Comparison of ENCODE assay signal across 8 mouse cellular contexts in the genomic region with DNA sequence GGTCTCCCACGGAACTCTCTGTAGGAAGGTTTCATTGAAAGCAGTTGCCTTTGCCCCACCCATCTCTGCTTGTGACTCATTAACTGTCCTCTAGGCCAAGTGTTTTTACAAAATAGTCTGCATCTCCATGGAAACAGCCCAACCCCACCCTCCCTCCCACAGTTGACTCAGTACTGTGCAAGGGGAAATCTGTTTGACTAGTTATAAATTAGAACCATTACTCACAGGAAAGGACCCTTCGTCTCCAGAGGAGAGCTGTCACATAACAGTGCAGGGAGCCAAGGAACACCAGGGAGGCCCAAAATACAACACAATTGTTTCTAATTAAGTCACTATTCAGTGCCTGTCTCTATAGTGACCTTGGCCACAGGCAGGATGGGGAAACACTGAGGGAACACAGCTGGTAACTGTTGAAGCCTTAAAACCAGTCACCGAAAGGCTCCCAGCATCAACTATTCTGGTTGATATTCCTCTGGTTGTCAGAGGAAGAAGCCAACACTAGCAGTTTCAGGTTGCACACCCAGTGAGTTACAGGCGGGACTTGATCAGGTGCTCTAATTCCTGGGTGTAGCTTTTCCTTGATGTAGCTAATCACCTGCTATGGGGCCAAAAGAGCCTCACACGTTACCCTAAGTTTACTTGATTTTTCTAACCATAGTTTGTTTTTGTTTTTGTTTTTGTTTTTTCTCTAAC. TPM values are rescaled to one million over a fixed set of nuclear protein-coding genes. Genes with fewer than 3 reads are reported as not detected.
DNase-seq lines count a peak whose midpoint lies in the region; ATAC-seq and TF ChIP-seq lines count a peak whose summit lies in the region.

No protein-coding gene starts in this region.

- H3K9me3 ChIP-seq in hindbrain, embryonic 14.5 days (ENCODE audit: control insufficient read depth, low read length) = no peaks in the 10 kb centered on the region
- H3K9me3 ChIP-seq in lung, postnatal 0 days (ENCODE audit: low read length) = no peaks in the 10 kb centered on the region

- TF ChIP-seq EP300 in lung, postnatal 0 days (IDR thresholded peaks at IDR 0.05) = peak; percentile 86

- H3K27ac ChIP-seq in hindbrain, embryonic 14.5 days = no peak overlapping the region
- peak overlapping the region; percentile 63 for H3K27ac ChIP-seq in lung, postnatal 0 days (ENCODE audit: low read length)

- H3K4me1 ChIP-seq in hindbrain, embryonic 14.5 days (replicated peaks; ENCODE audit: control insufficient read depth, insufficient read depth, low read length) = no peaks in the 10 kb centered on the region
- peaks cover 6% of the 10 kb centered on the region; the same call in 1 of the 2 replicates for H3K4me1 ChIP-seq in lung, postnatal 0 days (ENCODE audit: insufficient read depth, low read depth, low read length)

- H3K4me2 ChIP-seq in hindbrain, embryonic 14.5 days (replicated peaks) = no peak overlapping the region
- no peak overlapping the region for H3K4me2 ChIP-seq in lung, postnatal 0 days (replicated peaks; ENCODE audit: low read depth, low read length)

- 32% methylated on average over 5 of the region's 5 CpGs for WGBS in hindbrain, embryonic 14.5 days
- WGBS in lung, postnatal 0 days = 22% methylated on average over 5 of the region's 5 CpGs

- no peaks in the 10 kb centered on the region for H3K27me3 ChIP-seq in hindbrain, embryonic 14.5 days (ENCODE audit: control insufficient read depth, insufficient read depth, low read length)
- no peaks in the 10 kb centered on the region for H3K27me3 ChIP-seq in lung, postnatal 0 days (replicated peaks; ENCODE audit: insufficient read depth, low read length)

- H3K9ac ChIP-seq in hindbrain, embryonic 14.5 days = no peak overlapping the region
- H3K9ac ChIP-seq in lung, postnatal 0 days (replicated peaks; ENCODE audit: low read depth) = no peak overlapping the region

- no peaks in the 10 kb centered on the region for H3K36me3 ChIP-seq in hindbrain, embryonic 14.5 days (replicated peaks; ENCODE audit: control insufficient read depth, insufficient read depth)
- no peaks in the 10 kb centered on the region for H3K36me3 ChIP-seq in lung, postnatal 0 days (ENCODE audit: insufficient read depth, low read length)

- no peak overlapping the region for H3K4me3 ChIP-seq in hindbrain, embryonic 14.5 days (replicated peaks; ENCODE audit: low read length)
- no peak overlapping the region for H3K4me3 ChIP-seq in lung, postnatal 0 days (ENCODE audit: low read depth, low read length)

- DNase-seq in adrenal gland, postnatal 14 days = peak; percentile 75
- peak; percentile 31 to 43 for DNase-seq in frontal cortex, adult 2 months (ENCODE audit: extremely low spot score in 1 of 2, low spot score in 1 of 2)
- DNase-seq in hindbrain, embryonic 14.5 days (ENCODE audit: low spot score) = no peak
- DNase-seq in layer of hippocampus, postnatal 10 days (ENCODE audit: low spot score in 2 of 2) = peak; percentile 10 to 15
- peak; percentile 98 for DNase-seq in lung, postnatal 0 days (ENCODE audit: low spot score)
- DNase-seq in right cerebral cortex, postnatal 25 days = peak; percentile 15

- peak; percentile 84 for ATAC-seq in CD4-positive, CD25-positive, alpha-beta regulatory T cell, adult 4 months
- ATAC-seq in hindbrain, embryonic 14.5 days (ENCODE audit: low FRiP score) = peak; percentile 89
- ATAC-seq in lung, postnatal 0 days = peak; percentile 97
- ATAC-seq in cerebellum, adult (ENCODE audit: insufficient number of reproducible peaks, low FRiP score, low TSS enrichment) = no peak

- no peak for TF ChIP-seq CTCF in lung, postnatal 0 days (IDR thresholded peaks at IDR 0.05)

RNA-seq across cellular contexts. Expression of gene S100a10, which starts 42.5 kb away (rescaled TPM):
- 100 to 1,000 TPM; 693 to 848 TPM for polyA plus RNA-seq in CD4-positive, CD25-positive, alpha-beta regulatory T cell, adult 4 months (2017; shearing (Covaris generic))
- 166 and 194 TPM in 2 replicates for total RNA-seq in adrenal gland, postnatal 14 days (2021)
- polyA plus RNA-seq in frontal cortex, adult 2 months (2012; rRNA removed) = 63.1 and 65.8 TPM in 2 replicates
- 172 and 201 TPM in 2 replicates for polyA plus RNA-seq in hindbrain, embryonic 14.5 days (2014; fragmentation: Nextera tagmentation; extraction: Ambion mirVana)
- total RNA-seq in layer of hippocampus, postnatal 10 days (2021) = 10 to 100 TPM; 66.3 to 71.8 TPM
- 395 and 447 TPM in 2 replicates for polyA plus RNA-seq in lung, postnatal 0 days (2015; fragmentation: Nextera tagmentation; extraction: Ambion mirVana)

RNA-seq across cellular contexts. Expression of gene Tdpoz2, which starts 55.1 kb away (rescaled TPM):
- not detected for polyA plus RNA-seq in CD4-positive, CD25-positive, alpha-beta regulatory T cell, adult 4 months (2017; shearing (Covaris generic))
- 0.56 and 1.4 TPM in 2 replicates for total RNA-seq in adrenal gland, postnatal 14 days (2021)
- not detected in 2 replicates for polyA plus RNA-seq in frontal cortex, adult 2 months (2012; rRNA removed)
- not detected in 2 replicates for polyA plus RNA-seq in hindbrain, embryonic 14.5 days (2014; fragmentation: Nextera tagmentation; extraction: Ambion mirVana)
- total RNA-seq in layer of hippocampus, postnatal 10 days (2021) = not detected
- not detected in 2 replicates for polyA plus RNA-seq in lung, postnatal 0 days (2015; fragmentation: Nextera tagmentation; extraction: Ambion mirVana)
